Mouse (Mus musculus) megakaryocyte, embryonic 14.5 days (primary cell): ENCODE measurements around the gene Olfr670.

Experiments used
- FLI1 ChIP-seq: IDR thresholded peaks from 2 replicates; pipeline ENCODE4 v1.6.1; 2012; ENCODE audit warnings: low read length, inconsistent platforms, mixed read lengths
- GATA1 ChIP-seq: IDR thresholded peaks from 3 replicates; pipeline ENCODE4 v1.6.1; 2012; ENCODE audit warnings: mixed read lengths, low read length, inconsistent platforms, borderline replicate concordance

DNA sequence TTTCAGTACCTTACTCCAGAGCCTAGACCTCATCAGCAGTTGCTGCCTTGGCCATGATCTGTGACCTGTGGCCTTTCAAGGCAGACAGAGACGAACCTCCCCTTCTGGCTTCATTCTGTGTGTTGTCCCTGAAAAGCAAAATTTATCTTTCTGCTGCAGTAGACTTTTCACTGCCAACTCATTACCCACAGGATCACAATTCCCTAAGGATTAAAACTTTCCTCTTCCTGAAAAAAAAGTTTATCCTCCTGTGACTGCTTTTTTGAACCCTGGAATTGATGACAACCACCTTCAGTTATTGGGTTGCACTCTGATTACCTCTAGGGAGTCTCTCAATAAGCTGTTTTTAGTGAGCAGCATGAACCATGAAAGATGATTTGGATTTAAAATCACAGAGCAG, at the start of gene Olfr670:
- no peak for TF ChIP-seq GATA1
- no peak for TF ChIP-seq FLI1
